Mouse (Mus musculus) gastrocnemius, adult 2 months (tissue): ENCODE results near the gene D17H6S53E. TPM values are rescaled to one million over a fixed set of nuclear protein-coding genes. Genes with fewer than 3 reads are reported as not detected.

ENCODE experiments used
- DNase-seq: peaks from one replicate; pipeline ENCODE4 v3.0.0; 2022
- H3K27ac ChIP-seq: fragments of 200-600 bp; 2 replicates; pipeline ENCODE4 v1.8.1; 2022; ENCODE audit warnings: mild to moderate bottlenecking
- H3K4me3 ChIP-seq: fragments of 200-600 bp; 2 replicates; pipeline ENCODE4 v1.8.1; 2022; ENCODE audit warnings: mild to moderate bottlenecking, moderate library complexity
- CTCF ChIP-seq: fragments of 200-600 bp; IDR thresholded peaks from 2 replicates; pipeline ENCODE4 v1.8.1; 2022; ENCODE audit warnings: antibody characterized with exemption, mild to moderate bottlenecking, moderate library complexity
- intact Hi-C: fragments of 180-260 bp; cut with DNase I; formaldehyde crosslinking; loops from one replicate; pipeline ENCODE4 v1.15.1; 2025
- total RNA-seq, 2 experiments: library from RNA; stranded (reverse); gene quantifications; 2 replicates each; pipeline ENCODE4 v1.2.3; 2021

D17H6S53E gene
- total RNA-seq, 2 experiments from 2014 or later: 13.6 to 24.6 TPM

- Histone ChIP-seq H3K4me3 (peak within 1 kb of the TSS; percentile 87), H3K27ac (peak within 1 kb of the TSS; percentile 100)
- peak; percentile 41 for TF ChIP-seq CTCF
- peak; percentile 97 for DNase-seq
- intact Hi-C loops: loop anchor here (5.0 kb wide), 1 partner anchor 67 kb away; no protein-coding TSS in a partner anchor
Observed at GRCm38 (mm10) chr17:35088825-35089644, 37.1 kb upstream of the D17H6S53E start, which contains the start of gene Abhd16a. Gene Abhd16a (plus strand): TSS chr17:35089263.

GRCm38 (mm10) chr17:35090166-35090932, 35.8 kb upstream of the D17H6S53E start:
- intact Hi-C loops: no loop called here
- peak overlapping the region; percentile 87 for H3K4me3 ChIP-seq
- peak overlapping the region; percentile 100 for H3K27ac ChIP-seq
- TF ChIP-seq CTCF: no peak
- DNase-seq: peak; percentile 59

DNA sequence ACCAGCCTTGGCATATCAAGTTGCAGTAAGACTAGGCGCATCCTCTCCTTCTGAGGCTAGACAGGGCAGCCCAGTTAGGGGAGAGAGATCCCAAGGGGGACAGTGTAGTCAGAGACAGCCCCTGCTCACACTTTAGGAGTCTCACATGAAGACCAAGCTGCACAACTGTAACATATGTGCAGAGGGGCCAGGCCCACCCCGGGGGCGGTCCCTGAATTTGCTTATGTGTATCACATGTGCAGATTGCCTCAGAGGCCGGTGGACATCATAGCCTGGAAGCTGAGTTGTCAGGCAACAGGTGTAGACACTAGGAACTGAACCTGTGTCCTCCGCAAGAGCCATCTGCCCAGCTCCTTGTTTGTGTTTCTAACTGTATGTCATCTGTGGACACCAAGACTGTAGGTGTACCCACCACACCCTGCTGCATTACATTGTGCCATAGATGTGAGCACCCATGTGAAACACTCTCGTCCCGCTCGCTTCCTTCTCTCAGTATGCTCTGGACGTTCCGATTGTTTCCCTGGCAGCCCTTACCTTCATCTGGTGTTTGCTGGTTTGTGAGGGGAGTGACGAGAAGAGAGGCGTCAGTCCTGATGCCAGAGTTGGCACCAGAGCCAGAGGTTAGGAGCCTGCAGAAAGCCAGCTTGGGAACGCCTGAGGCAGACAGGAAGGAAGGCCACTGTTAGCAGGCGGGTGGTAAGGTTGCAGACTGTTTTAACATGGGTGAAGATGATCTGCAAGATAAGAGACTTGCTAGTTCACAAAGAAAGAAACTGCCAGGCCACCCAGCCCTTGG, 33.6 kb upstream of the D17H6S53E start:
- TF ChIP-seq CTCF: no peak
- no peak overlapping the region for H3K4me3 ChIP-seq
- intact Hi-C loops: no loop called here
- no peak for DNase-seq
- H3K27ac ChIP-seq: no peak overlapping the region

DNA sequence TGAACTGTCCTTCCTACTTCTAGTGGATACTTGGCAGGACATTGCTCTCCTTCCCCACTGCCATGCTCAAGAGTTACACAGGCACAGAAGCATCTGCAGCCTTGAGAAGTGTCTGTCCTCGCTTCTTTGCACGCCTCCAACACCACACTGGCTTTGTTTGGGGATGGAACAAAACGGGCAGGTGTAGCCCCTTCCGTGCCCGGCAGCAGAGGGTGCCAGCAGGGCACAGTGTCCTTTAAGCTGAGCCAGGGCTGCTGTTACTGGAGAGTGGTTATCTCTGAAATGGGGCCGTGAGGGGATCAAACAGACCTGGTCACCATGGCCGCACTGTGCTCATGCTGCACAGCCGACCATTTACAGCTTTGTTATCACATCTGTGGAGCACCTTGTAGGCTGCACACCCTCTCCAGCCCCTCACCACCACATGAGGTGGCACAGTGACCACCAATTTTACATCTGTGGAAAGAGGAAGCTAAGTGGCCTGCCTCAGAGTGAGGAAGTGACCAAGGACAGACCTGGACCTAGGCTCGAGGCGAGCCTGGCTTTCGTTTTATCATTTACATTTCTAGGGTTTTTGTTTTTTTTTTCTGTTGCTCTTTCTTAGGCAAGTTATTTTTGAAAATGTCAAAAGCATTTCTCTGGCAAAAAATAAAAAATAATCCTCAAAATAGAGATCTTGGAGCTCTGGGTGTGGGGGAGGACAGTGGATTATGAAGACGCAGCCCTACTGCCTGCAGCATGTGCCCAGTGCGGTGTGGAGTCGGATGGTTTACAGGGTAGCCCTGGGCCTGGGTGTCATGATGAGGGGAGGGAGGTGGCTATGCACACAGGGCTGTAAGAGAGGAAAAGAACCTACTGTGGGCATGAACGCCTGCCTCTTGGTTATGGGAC, 31.5 kb upstream of the D17H6S53E start:
- H3K4me3 ChIP-seq: no peak overlapping the region
- DNase-seq: no peak
- TF ChIP-seq CTCF: no peak
- intact Hi-C loops: no loop called here
- no peak overlapping the region for H3K27ac ChIP-seq

- no peak for TF ChIP-seq CTCF
- intact Hi-C loops: no loop called here
- Histone ChIP-seq H3K4me3 (no peak overlapping the region), H3K27ac (no peak overlapping the region)
- no peak for DNase-seq
Observed at GRCm38 (mm10) chr17:35096597-35096996, 29.6 kb upstream of the D17H6S53E start.

GRCm38 (mm10) chr17:35097164-35097655, 29.0 kb upstream of the D17H6S53E start:
- peak; percentile 32; the same call in 1 of the 2 replicates for TF ChIP-seq CTCF
- H3K4me3 ChIP-seq: no peak overlapping the region
- no peak for DNase-seq
- intact Hi-C loops: no loop called here
- H3K27ac ChIP-seq: no peak overlapping the region

- no peak for TF ChIP-seq CTCF
- H3K4me3 ChIP-seq: no peak overlapping the region
- intact Hi-C loops: no loop called here
Observed at GRCm38 (mm10) chr17:35100196-35100765, 25.9 kb upstream of the D17H6S53E start.

DNA sequence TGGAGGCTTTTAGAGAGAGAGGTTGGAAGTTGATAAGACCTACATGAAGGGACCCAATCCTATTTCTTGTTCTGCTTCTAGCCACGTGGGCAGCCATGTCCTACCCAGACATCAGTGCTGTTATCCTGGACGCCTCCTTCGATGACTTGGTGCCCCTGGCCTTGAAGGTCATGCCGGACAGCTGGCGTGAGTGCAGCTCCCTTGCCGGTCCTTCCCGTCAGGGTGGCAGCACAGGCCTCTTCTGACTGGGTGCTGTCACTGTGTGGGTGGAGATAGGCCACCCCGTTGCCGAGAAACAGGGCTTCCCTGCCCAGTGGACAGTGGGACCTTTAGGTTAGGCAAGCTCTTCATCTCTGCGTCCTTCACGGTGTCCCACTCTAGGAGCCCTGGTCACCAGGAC, 25.0 kb upstream of the D17H6S53E start:
- no peak for DNase-seq
- no peak for TF ChIP-seq CTCF
- H3K4me3 ChIP-seq: no peak overlapping the region
- no peak overlapping the region for H3K27ac ChIP-seq
- intact Hi-C loops: no loop called here

More at GRCm38 (mm10) chr17:35100196-35100765, 25.9 kb upstream of the D17H6S53E start:
- H3K27ac ChIP-seq: no peak overlapping the region
- no peak for DNase-seq

GRCm38 (mm10) chr17:35102299-35102698, 23.9 kb upstream of the D17H6S53E start:
- no peak for TF ChIP-seq CTCF
- intact Hi-C loops: no loop called here
- Histone ChIP-seq H3K27ac (peak overlapping the region; percentile 65; the same call in 1 of the 2 replicates), H3K4me3 (no peak overlapping the region)
- DNase-seq: no peak

DNA sequence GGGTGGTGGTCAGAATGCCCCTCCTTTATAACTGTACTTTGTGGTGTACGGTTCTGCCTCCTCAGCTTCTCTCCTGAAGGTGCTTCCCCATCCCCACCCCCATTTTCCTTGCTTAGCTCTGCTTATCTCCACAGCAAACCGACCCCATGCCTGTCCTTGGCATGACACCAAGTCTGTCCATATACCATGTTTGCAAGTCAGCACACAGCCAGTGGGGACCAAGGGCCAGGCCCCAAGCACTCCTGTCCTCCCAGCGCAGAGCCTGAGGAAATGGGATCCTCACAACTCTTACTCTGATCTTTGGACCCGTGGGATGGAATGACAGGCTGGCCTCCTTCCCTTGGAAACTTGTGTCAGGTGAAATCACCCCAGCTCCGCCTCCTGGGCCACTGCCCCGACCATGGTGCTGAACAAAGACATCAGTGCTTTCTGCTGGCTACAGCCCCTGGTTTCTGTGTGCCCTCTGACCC, 22.9 kb upstream of the D17H6S53E start:
- DNase-seq: peak; percentile 73
- TF ChIP-seq CTCF: no peak
- intact Hi-C loops: no loop called here

GRCm38 (mm10) chr17:35104079-35104478, 22.1 kb upstream of the D17H6S53E start:
- Histone ChIP-seq H3K27ac (peak overlapping the region; percentile 65), H3K4me3 (no peak overlapping the region)
- DNase-seq: no peak
- no peak for TF ChIP-seq CTCF
- intact Hi-C loops: no loop called here

More for the DNA sequence above, 22.9 kb upstream of the D17H6S53E start:
- Histone ChIP-seq H3K4me3 (no peak overlapping the region), H3K27ac (peak overlapping the region; percentile 65)
